Mouse (Mus musculus) urinary bladder, postnatal 36 days (tissue): ENCODE measurements around the gene Dazl.
A peak's percentile ranks its signal among the peaks of the same experiment; 100 is the strongest.

ENCODE experiments used
- DNase-seq, 2 experiments: peaks; one replicate each; pipeline ENCODE4 v3.0.0; 2022; ENCODE audit warnings: low spot score in 2 of 2, mixed read lengths in 1 of 2

Gene Dazl

DNA sequence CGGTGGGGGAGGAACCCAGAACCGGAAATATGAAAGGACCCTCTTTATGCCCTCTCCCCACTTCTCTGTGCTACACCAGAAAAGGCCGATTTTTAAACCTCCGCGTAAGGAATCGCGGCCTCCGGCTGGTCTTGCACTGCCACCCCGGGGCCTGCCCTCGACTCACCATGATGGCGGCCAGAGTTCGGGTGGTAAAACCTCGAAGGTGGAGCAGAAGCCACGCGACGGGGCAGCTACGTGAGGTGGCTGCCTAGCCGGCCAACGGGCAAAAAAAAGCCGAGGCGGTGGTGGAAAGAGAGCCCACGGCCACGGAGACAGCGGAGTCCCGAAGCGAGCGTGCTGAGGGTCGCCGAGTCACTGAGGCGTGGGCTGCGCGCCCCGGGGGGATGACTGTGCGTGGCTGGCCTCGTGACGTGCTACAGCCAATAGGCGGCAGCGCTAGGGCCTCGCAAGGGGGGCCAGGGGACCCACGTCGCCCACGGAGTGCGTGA, at the start of gene Dazl:
Gene Dazl, minus strand, starts transcription at position 396 of the 491 bp plus-strand sequence.
- DNase-seq: no peak

DNA sequence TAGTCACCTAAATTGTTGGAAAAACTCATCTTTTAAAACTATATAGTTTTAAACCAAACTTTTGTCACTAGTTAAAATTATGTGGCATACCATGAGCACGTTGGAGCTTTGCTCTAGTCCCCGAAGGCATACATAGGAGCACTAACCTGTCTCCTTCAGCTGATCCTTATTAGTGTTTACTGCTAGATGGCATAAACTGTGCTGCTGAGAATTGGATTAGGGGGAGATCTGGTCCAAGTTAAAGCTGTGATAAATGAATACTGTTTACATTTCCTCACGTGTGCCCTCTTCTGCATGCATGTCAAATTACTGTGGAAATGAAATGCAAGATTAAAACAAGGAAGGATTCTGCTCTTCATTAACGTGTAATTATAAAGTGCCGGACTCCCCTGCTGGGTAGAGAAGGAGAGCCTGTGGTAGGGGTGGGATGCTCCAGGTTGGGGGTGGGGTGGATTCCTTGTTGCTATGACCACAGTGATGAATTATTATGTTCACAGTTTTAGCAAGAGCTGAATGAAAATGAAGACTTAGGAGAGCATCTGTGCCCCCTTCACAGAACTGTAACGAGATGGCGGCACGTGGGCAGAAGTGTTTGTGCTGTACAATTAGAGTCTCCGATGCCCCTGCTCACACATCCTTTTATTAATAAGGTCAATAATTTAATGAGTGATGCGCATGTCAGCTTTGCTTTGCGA, 48.6 kb upstream of the Dazl start:
- no peak for DNase-seq

DNA sequence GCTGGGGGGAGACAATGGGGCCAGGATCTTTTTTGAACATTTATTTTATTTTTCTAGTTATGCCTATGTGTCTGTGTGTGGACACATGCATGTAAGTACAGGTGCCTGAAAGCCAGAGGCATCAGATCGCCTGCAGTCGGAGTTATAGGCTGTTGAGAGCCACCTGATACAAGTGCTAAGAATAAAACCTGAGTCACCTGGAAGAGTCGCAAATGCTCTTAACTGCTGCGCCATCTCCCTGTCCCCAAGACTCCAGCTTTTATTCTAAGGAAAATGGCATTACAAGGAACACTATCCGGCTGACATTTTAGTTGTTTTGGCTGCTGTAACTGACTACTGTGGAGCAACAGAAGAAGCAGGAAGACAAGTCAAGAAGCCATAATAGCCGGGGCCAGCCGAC, 45.5 kb upstream of the Dazl start:
- no peak for DNase-seq

DNA sequence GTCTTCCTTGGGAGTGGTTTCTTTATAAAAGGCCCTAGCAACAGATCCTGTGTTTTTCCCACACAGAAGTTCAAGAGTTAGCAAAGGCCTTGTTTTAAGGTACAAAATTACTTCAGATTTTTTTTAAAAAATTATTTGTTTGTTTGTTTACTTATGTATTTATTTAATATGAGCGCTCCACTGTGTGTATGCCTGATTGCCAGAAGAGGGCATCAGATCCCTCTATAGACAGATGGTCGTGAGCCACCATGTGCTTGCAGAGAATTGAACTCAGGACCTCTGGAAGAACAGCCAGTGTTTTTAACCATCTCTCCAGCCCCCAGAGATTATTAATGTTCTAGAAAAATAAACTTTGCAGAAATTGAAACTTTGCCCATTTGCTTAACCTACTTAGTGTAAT, 42.3 kb upstream of the Dazl start:
- DNase-seq: no peak

DNA sequence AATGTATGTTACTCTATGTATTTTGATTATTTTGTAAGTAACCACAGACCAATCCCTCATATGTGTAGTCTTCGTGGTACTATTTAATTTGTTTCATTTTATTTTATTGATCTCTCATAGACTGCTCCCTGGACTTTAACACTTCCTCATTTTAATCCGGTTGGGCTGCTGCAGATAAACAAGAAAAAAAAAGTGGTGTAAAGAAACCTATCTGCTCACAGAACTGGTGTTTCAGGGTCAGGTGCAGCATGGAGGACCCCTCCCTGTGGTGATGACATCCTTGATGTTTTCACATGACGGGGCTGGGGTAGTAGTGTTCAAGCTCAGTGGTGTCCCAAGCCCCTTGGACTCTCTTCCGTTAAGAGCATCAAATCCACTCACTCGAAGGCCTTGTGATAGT, 41.3 kb upstream of the Dazl start:
- no peak for DNase-seq

DNA sequence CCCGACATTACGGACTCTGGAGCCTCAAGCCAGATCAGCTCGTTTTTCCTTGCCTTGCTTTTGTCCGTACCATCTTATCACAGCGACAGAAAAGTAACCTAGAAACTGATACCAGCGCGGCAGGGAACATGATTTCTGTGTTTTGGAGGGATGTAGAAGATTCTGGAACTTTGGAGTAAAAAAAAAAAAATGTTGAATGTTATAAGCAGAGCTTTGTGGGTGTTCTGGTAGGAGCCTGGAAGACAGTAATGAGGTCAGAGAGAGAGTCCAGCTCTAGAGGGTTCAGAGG, 38.5 kb upstream of the Dazl start:
- DNase-seq: no peak

DNA sequence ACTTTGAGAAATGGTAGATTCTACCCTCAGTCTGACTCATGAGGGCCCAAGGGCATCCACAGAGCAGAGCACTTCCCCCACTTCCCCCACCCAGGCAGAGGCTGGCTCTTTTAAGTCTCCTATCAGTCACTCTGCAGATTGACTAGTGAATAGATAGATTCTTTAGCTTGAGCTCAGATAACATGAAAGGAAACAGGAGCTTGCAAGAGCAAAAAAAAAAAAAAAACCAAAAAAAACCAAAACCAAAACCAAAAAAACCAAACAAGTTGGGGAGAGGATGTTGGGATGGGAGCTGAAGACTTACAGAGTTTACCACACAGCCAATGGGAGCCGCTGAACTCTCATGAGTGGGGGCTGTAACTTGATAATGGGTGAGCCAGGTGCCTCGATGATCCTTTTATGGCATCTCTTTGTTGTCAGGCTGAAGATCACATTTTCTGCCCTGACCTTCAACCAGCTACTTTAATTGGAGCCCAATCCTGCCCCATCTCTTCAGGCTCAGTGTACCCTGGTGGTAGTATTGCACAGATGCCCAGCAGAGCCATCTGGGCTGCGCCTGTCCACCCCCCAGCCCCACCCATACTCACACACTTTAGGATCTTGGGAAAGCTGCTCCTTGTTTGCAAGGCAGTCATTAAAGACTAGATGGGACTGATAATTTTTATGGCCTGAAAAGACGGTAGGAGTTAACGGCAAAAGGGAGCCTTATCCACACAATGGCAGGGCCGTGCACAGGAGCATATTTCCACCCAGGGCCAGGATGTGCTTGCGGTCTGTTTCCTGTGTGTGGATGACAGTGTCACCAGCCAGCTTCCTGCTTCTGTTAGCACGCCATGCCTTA, 38.0 kb upstream of the Dazl start:
- peak in 1 of 2 experiments; percentile 5 for DNase-seq

DNA sequence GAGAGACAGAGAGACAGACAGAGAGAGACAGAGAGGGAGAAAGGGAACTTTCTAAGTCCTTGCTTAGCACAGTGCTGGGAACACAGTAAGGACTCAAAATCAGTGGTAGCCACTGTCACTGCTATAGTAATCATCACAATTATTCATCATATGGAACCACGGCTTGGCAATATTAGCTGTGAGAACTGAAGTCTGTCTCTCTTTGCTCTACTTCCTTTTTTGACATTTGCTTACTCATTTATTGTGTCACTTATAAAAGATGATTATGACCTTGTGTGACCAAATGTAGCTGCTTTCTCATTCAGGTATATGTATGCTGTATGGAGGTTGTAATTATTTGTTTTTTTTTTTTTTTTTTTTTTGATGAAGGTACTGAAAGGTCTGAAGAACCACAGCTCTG, 36.8 kb upstream of the Dazl start:
- no peak for DNase-seq

DNA sequence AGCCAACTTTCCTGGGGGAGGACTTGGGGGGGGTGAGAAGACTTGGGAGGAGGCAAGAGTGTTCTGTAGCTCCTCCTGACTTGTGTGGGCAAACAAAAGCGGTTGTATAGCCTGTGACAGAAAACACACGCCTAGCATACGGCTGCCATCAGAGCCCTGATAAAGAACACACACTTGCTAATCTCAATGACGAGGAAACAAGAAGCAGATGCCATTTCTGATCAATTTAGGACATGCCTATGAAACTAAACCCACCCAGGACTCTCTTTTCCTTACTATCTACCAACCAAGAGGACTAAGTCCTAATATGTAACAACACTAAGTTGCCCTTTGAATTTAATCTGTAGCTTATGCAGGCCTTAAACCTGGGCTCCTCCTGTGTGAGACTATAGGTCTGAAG, 31.2 kb upstream of the Dazl start:
- DNase-seq: no peak

DNA sequence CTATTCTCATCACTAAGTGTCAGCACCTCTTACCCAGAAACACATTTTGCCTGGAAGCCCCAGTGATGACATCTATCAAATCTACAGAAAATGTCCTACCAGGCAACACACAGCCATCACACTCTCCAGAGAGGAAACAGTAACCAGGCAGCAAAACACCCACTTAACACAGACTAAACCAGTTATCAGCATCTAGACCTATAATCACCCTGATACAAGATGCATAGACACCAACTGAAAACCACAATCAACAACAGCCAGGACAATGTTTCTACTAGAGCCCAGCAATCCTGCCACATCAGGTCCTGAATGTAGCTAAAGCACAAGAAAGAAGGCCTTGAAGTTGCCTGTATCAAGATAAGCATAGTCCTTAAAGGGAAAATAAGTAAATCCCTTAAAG, 25.4 kb upstream of the Dazl start:
- DNase-seq: no peak

DNA sequence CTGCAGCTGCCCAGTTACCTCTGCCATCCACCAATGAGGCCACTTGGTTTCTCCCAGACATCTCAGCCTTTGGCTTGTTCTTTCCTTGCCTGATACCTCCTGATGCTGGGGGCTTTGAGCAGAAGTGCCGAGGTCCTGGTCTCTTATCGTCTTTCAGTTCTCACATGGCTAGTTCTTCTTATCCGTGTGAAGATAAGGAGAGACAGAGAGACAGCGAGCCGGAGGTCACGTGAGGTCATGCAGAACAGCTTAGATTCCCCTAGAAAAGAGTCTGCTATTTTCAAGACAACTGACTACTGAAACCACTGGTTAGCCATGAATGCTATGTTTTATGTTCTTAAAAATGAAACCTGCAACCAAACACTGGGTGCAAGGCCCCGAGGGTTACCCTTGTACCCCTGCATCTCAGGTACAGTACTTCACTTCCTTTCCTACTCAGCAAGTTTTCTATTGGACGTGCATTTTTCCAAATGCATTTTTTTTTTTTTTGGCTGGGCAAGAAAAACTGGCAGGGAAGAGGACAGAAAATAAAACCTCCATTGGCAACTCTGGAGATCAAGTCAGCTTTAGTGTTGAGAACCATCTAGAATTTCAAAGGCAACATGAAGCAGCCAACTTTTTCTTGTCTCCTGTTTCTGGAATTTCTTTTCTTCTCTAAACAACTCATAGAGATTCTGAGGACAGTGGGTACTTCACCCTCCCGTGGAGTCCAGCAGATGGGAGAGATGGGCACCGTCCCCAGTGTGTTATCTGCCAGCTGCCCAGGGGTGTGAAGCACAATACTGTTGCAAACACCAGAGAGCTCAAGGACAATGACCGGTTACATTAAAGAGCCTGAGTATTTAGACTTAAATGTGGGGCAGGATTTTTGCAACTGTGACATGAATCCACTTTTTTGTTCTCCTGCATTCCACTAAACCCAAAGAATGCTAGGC, 23.0 kb upstream of the Dazl start:
- DNase-seq: no peak

DNA sequence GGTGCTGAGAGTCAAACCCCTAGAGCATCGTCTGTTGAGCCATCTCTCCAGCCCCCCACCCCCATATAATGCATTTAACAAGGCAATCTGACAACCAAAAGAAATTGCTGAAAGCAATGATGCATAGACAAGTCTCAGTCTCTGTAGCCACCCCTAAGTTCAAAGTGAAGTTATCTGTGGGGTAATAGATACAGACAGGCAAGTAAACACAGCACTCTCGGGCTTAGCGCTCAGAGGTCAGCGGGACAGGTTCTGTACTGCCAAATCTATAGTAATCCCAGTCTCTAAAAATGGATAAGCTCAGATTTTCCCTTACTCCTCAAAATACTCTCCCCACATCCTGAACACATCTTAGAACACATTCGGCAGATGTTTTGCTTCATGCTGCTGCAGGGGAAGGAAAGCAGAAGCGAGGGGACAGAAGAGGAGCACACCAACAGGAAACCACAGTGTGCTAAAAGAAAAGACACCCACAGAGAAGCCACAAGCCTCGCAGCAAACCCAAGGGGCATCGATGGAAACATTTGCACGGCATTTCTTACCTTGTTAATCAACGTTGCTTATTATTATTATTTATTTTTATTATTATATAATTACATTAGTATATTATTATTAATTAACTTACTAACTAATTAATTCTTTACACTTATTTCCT, 16.8 kb upstream of the Dazl start:
- no peak for DNase-seq

DNA sequence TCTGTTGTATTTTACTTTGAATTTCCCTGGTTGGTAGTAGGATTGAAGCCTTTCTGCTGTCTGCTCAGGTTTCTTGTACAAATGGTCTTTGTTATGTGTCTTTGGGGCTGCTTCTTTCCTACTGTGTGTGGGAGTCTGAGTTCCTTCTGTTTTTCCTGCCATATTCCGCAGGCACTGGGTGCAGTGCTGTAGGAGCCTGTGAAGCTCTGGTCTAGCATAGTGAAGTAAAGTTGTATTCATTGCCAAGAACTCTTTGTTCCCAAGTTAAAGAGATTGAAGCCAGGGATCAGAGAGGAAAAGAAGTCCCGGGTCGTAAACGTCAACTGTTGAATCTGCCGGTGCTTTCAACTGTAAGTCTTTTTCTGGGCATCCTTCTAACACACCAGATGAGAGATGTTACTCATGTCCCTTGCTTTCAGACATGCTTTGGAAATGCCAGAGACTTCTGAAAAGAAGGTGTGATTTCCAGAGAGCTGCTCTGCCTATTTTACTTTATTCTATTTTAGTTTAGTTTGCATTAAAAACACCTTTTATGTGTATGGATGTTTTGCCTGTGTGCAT, 16.2 kb upstream of the Dazl start:
- DNase-seq: no peak

DNA sequence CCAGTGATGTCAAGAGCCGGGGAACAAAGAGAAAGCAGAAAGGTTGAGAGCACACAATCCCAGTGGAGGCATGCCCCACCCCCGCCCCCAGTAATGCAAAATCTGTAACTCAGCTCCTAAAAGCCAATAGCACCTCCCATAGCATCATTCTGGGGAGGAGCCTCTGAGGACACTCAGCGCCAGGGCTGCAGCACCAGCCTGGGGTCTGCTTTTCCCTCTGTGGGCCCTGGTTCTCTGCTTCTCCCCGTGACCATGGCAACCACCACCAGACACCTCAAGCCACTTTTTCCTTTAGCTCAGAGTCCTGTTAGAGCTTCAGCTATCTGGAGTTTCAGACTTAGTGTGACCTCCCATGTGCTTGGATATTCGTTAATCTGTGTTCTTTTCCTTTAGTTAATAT, 15.4 kb upstream of the Dazl start:
- no peak for DNase-seq

DNA sequence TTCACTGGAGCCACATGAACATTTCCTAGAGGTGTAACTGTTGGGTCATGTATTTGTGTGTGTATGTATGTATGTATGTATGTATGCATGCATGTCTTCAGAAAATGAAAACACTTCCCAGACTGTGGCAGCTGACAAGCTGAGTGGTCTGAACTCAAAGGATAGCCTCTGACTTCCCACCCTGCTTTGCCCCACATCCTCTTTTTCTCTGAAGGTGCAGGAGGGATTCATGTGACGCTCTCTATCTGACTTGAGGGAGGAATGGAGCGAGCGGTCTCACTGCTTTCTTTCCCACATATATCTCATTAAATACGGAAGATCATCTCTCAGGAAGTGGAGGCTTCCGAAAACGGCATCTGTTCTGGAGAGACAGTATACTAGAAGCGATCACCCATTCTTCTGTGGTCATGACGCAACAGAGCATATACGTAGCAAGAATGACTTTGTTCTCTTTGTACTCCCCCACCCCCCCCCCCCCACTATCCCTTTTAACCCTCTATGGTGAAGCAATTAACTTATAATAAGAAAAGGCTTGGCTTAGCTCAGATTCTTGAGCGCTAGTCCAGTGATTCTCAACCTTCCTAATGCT, 14.7 kb upstream of the Dazl start:
- no peak for DNase-seq

DNA sequence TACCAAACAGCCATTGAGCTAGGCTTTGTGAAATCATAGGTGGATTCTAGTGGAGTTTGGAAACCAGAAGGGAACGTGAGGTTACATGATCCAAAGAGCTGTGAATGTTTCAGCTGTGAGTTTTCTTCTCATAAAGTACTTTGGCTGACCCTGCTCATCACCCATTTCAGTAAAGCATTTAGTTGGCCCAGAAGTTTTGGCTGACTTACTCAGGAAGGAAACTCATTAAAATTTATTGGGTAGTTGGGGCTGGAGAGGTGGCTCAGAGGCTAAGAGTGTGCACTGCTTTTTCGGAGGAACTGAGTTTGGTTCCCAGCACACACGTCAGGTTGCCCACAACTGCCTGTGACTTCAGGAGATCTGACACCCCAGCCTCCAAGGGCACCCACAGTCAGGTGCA, 9.4 kb upstream of the Dazl start:
- DNase-seq: no peak

DNA sequence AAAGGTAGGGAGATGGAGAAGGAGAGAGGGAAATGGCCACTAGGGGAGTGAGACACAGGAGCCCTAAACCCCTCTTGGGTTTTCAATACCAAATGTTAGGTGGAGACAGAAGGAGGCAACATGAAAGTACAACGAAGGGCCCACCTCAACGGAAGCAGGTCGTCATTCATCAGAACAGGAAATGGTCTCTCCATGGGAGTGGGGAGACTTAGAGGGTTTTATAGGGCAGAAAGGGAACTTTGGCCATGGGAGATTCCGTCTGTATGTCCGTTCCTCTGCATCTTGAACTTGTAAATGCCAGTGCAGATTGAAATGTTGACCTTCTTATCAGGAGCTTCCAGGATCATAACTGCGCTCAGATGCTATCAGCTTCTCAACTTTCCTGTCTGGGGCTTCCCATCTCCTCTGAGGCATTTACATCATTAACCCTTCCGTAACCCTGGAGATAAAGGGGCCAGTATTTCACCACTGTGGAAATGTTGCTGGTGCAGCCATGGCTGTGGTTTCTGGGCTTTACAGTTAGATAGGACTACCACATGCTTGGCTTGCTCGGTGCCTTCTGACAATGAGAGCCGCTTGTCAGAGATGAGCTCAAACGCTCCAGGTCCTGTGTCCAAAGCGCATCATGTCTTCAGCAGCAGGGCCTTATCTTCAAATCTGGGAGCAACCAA, 6.9 kb upstream of the Dazl start:
- DNase-seq: no peak

DNA sequence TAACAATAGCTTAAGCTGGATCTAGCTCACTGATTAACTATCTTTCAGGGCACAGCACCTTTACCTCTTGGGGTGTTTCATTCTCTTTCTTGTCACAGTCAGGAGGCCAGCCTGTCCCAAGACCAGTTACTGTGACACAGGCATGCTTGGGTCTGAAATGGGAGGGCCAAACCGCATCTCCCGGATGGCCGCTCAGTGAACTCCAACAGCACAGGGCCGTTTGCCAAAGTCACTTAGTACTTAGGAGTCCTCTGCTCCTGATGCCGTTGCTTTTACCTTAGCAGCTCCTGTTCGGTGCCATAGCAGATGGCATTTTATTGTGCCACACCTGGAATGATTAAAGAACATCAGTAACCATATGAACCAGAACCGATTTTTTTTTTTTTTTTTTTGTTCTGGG, 5.4 kb upstream of the Dazl start:
- DNase-seq: no peak

DNA sequence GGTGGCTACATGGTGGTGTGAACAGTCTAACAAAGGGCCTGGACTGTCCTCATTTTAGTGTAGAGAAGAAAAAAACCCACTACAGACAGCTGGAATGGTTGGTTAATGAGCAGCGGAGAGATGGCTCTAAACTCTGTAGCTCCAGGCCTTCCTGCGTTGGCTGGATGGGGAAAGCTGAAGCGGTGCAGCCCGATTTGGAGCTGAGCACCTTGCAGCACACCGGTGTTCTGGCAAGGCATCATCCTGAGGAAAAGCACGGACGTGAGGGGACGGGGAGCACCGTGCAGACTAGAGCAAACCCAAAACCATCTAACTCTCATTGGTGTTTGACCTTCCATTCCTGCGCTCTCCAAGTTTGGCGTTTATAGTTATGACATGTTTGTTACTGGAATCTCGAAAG, 1.3 kb upstream of the Dazl start:
- DNase-seq: no peak

DNA sequence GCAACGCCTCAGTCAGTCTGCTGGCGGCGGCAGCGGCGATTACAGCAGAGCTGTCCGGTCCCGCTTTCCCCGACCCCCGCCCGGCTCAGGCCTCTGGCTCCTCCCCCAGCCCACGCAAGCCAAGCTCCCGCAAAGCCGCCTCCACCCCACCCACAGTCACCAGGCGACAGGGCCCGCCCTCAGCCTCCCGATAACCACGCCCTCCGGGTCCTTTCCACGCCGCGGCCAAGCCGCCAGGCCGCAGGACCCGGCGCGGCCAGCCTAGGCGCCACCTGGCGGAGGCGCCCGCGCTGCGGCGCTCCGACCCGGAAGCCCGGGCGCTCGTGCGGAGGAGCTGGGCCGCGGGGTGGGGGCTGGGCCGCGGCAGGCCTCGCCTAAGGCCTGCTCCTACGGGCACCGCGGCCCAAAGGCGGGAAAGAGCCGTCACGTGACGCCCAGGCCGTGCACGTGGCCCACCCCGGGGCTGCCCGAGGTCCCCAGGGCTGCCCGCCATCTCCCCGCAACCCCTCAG, 720 bp downstream of the Dazl start:
- peak; percentile 83 to 90 for DNase-seq
